Mouse (Mus musculus) heart, adult 2 months (tissue): Measurements from ENCODE around the gene Idnk. TPM values are rescaled to one million over a fixed set of nuclear protein-coding genes. Genes with fewer than 3 reads are reported as not detected.

Source experiments
- DNase-seq, 2 experiments: peaks; one replicate each; pipeline ENCODE4 v3.0.0; 2021
- H3K27ac ChIP-seq: fragments of 200-600 bp; 2 replicates; pipeline ENCODE4 v1.8.1; 2022
- H3K27me3 ChIP-seq: fragments of 200-500 bp; 2 replicates; pipeline ENCODE4 v1.6.1; 2012; ENCODE audit warnings: mild to moderate bottlenecking, low read length, inconsistent platforms, mixed read lengths; ENCODE audit not compliant: control insufficient read depth, insufficient read depth
- H3K36me3 ChIP-seq: fragments of 200-500 bp; 2 replicates; pipeline ENCODE4 v1.6.1; 2012; ENCODE audit warnings: low read length, inconsistent platforms; ENCODE audit not compliant: control insufficient read depth, insufficient read depth
- H3K4me1 ChIP-seq: fragments of 200-500 bp; 2 replicates; pipeline ENCODE4 v1.6.1; 2011; ENCODE audit warnings: low read length; ENCODE audit not compliant: control insufficient read depth, insufficient read depth
- H3K4me3 ChIP-seq: fragments of 200-600 bp; 2 replicates; pipeline ENCODE4 v1.8.1; 2022
- H3K79me2 ChIP-seq: fragments of 200-500 bp; replicated peaks from 2 replicates; pipeline ENCODE4 v1.6.1; 2012; ENCODE audit warnings: mild to moderate bottlenecking, inconsistent platforms, low read length, moderate library complexity, mixed read lengths; ENCODE audit not compliant: control insufficient read depth, insufficient read depth
- H3K9ac ChIP-seq: fragments of 200-500 bp; 2 replicates; pipeline ENCODE4 v1.6.1; 2012; ENCODE audit warnings: low read depth, mild to moderate bottlenecking, control low read depth, inconsistent platforms, low read length, mixed read lengths
- CTCF ChIP-seq: fragments of 200-600 bp; IDR thresholded peaks from 2 replicates; pipeline ENCODE4 v1.8.1; 2022; ENCODE audit warnings: antibody characterized with exemption, mild to moderate bottlenecking, moderate library complexity
- EP300 ChIP-seq: fragments of 200-500 bp; IDR thresholded peaks from 2 replicates; pipeline ENCODE4 v1.6.1; 2011; ENCODE audit warnings: low read depth, low read length, control low read depth; ENCODE audit not compliant: insufficient read depth
- POLR2A ChIP-seq: fragments of 200-500 bp; IDR thresholded peaks from 2 replicates; pipeline ENCODE4 v1.6.1; 2011; ENCODE audit warnings: mild to moderate bottlenecking, low read depth, low read length, control low read depth; ENCODE audit not compliant: insufficient read depth
- WGBS: fragments of 180-500 bp; shearing (Covaris S2); methylation state at CpG from one replicate; pipeline ENCODE4 v1.1.7; 2018; 5-methylcytosine and 5-hydroxymethylcytosine counted together
- intact Hi-C: fragments of 180-260 bp; cut with DNase I; formaldehyde crosslinking; loops from one replicate; pipeline ENCODE4 v1.15.1; 2025
- polyA plus RNA-seq: library from polyadenylated mRNA; depleted of rRNA; stranded (reverse); fragments of >200 nt; gene quantifications from 2 replicates; pipeline ENCODE4 v1.2.3, GENCODE M21; 2012
- total RNA-seq, 2 experiments: library from RNA; stranded (reverse); gene quantifications; 2 replicates each; pipeline ENCODE4 v1.2.3; 2021

The Idnk gene
- total and polyA plus RNA-seq, 3 experiments = 14.8 to 24.0 (median 22.3) TPM

DNA sequence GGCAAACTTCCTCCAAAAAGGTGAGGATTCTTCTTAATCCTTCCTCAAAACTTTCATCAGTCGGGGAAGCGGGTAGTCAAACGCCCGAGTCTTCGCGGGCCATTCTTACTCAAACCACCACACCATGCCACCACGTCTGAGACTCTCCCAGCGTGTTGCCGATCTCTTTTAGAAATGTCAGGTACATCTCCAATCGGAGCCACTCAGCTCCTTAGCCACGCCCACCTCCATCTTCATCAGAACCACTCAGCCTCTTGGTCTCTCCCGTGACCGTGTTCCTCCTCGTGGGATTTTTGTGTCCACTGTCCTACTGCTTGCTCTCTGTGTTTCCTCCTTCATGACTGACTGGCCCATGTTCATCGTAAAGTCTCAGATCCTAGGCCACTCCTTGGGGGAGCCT, 3.3 kb downstream of the Idnk start:
- H3K4me3 ChIP-seq = no peak overlapping the region
- intact Hi-C loops = no loop called here
- no peaks in the 10 kb centered on the region for H3K36me3 ChIP-seq
- no peak overlapping the region for H3K9ac ChIP-seq
- DNase-seq = no peak
- no peaks in the 10 kb centered on the region for H3K79me2 ChIP-seq
- no peak overlapping the region for H3K27ac ChIP-seq
- WGBS = 97% methylated on average over 15 of the region's 15 CpGs
- H3K27me3 ChIP-seq = no peaks in the 10 kb centered on the region
- no peaks in the 10 kb centered on the region for H3K4me1 ChIP-seq
- TF ChIP-seq POLR2A = no peak
- TF ChIP-seq CTCF = no peak
- TF ChIP-seq EP300 = no peak

DNA sequence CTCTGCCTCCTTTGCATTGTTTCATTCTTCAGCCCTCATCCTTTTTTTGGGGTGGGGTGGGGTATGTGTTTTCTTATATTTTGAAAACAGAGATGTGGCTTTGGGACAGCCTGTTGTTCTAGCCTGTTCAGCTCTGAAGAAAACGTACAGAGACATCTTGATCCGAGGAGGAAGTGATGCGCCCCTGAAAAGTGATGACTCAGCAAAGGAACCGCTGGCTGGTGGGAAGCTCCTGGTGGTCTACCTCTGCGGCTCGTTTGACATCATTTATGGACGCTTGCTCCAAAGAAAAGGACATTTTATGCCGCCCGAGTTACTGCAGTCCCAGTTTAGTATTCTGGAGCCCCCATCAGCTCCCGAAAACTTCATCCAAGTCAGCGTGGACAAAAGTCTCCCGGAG, 5.9 kb downstream of the Idnk start:
- H3K9ac ChIP-seq = no peak overlapping the region
- WGBS = 93% methylated on average over 12 of the region's 12 CpGs
- no peak for DNase-seq
- no peaks in the 10 kb centered on the region for H3K4me1 ChIP-seq
- H3K27me3 ChIP-seq = no peaks in the 10 kb centered on the region
- TF ChIP-seq EP300 = no peak
- no peak for TF ChIP-seq POLR2A
- no peak for TF ChIP-seq CTCF
- H3K27ac ChIP-seq = no peak overlapping the region
- H3K4me3 ChIP-seq = no peak overlapping the region
- intact Hi-C loops = no loop called here
- no peaks in the 10 kb centered on the region for H3K79me2 ChIP-seq
- H3K36me3 ChIP-seq = no peaks in the 10 kb centered on the region

DNA sequence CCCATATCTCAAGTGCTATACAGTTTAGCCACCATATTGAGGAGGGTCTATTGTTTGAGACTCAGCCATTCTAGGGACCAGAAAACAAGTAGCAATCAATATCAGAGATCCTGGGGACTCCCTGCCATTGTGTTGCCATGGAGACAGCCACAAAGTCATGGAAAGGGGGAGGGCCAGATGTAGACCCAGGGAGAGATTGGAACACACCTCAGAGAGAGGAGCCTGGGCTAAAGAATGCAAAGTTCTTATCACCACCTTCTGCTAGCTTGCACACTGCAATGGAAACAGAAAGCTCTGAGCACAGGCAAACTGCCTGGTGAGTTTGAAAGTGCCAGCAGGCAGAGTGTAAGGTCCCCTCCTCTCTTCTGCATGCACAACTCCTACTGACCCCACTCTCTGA, 10.7 kb downstream of the Idnk start:
- H3K27me3 ChIP-seq = no peaks in the 10 kb centered on the region
- TF ChIP-seq EP300 (no peak), CTCF (no peak), POLR2A (no peak)
- intact Hi-C loops = no loop called here
- no peak overlapping the region for H3K27ac ChIP-seq
- H3K9ac ChIP-seq = no peak overlapping the region
- no peak for DNase-seq
- H3K36me3 ChIP-seq = no peaks in the 10 kb centered on the region
- H3K4me3 ChIP-seq = no peak overlapping the region
- no peaks in the 10 kb centered on the region for H3K79me2 ChIP-seq
- H3K4me1 ChIP-seq = no peaks in the 10 kb centered on the region

DNA sequence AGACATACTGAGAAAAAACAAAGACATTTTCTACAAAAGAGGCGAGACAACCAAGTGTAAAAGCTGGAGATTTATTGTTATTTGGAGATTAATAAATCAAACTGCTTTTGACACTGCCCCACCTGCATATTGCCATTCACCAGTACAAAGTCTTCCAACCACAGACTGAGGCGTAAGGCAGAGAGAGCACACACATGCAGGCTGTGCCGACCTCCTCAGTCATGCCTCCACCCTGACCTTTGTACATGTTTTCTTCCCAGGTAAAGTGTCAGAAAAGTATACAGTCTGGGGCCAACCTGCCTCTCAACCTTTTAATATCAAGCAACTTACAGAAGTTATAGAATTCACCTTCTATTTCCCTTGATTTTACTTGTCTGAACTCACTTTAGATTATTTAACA, 18.7 kb downstream of the Idnk start:
- Histone ChIP-seq H3K27ac (no peak overlapping the region), H3K36me3 (no peaks in the 10 kb centered on the region), H3K9ac (no peak overlapping the region), H3K79me2 (no peaks in the 10 kb centered on the region), H3K4me1 (no peaks in the 10 kb centered on the region), H3K4me3 (no peak overlapping the region), H3K27me3 (no peaks in the 10 kb centered on the region)
- intact Hi-C loops = no loop called here
- TF ChIP-seq EP300 = no peak
- TF ChIP-seq POLR2A = no peak
- no peak for TF ChIP-seq CTCF
- no peak for DNase-seq
- WGBS = 85% methylated on average over 3 of the region's 3 CpGs

DNA sequence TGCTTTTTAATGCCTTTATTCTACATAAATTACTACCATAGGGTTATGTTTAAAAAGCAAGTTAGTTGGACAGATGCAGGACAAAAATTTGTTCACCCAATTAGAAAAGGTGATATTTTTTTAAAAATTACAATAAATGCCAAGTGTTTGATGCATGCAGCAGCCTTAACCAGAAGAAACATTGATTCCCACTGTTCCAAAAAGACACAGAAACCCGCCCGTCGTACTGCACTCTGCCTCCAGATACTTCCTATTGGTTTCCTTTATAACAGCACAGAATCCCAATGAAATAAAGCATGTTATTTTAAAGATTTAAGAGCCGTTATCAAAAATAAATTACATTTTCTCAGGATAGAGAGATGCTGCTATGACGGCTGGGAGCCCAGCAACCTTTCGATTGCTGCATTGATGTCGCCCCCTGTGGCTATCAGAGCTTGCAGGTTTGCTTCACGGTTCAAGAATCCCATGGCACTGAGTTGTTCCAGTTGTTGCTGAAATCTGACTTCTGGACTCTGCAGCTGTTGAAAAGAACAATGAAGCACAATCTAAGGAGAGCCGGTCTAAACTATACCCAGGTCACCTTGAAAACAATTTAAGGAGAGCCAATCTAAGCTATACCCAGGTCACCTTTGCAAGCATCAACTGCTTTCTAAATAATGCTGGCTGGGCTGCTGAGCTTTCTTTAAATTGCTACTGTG, 20.2 kb downstream of the Idnk start:
- 82% methylated on average over 9 of the region's 9 CpGs for WGBS
- peak; percentile 96 to 99 for DNase-seq
- H3K4me3 ChIP-seq = no peak overlapping the region
- H3K9ac ChIP-seq = no peak overlapping the region
- intact Hi-C loops = no loop called here
- no peak overlapping the region for H3K27ac ChIP-seq
- H3K79me2 ChIP-seq = no peaks in the 10 kb centered on the region; the same call in 1 of the 2 replicates
- no peaks in the 10 kb centered on the region for H3K4me1 ChIP-seq
- H3K27me3 ChIP-seq = no peaks in the 10 kb centered on the region
- TF ChIP-seq POLR2A = no peak
- peak; percentile 22; the same call in 1 of the 2 replicates for TF ChIP-seq CTCF
- TF ChIP-seq EP300 = no peak
- H3K36me3 ChIP-seq = no peaks in the 10 kb centered on the region
